Mouse (Mus musculus) ES-Bruce4 (cell line): Measurements from ENCODE around the gene Tubg1.

Experiments used
- CTCF ChIP-seq: IDR thresholded peaks from one replicate; pipeline ENCODE4 v1.8.1; 2011; ENCODE audit warnings: low read depth, low read length
- POLR2A ChIP-seq: IDR thresholded peaks from one replicate; pipeline ENCODE4 v1.8.1; 2011; ENCODE audit warnings: low read length; ENCODE audit not compliant: insufficient read depth

DNA sequence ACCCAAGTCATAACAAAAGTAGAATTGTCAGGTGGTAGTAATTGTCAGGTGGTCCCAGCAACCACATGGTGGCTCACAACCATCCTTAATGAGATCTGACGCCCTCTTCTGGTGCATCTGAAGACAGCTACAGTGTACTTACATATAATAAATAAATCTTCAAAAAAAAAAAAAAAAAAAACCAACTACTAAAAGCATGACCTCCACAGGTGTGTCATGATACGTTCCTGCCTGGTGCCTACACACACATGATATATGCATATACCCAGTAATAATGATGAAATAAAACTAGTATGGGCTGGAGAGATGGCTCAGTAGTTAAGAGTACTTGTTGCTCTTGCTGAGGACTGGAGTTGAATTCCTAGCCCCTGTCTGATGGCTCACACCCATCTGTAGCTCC is 31.3 kb downstream of the Tubg1 start:
- no peak for TF ChIP-seq CTCF
- TF ChIP-seq POLR2A: no peak
